Mouse (Mus musculus): ENCODE measurements at regions not wholly inside any gene's neighbourhood (a gene's known extent, or its start where the extent isn't known, plus 50 kb on each side); places are given as distances from the start of the nearest gene placed in this dataset.

DNA sequence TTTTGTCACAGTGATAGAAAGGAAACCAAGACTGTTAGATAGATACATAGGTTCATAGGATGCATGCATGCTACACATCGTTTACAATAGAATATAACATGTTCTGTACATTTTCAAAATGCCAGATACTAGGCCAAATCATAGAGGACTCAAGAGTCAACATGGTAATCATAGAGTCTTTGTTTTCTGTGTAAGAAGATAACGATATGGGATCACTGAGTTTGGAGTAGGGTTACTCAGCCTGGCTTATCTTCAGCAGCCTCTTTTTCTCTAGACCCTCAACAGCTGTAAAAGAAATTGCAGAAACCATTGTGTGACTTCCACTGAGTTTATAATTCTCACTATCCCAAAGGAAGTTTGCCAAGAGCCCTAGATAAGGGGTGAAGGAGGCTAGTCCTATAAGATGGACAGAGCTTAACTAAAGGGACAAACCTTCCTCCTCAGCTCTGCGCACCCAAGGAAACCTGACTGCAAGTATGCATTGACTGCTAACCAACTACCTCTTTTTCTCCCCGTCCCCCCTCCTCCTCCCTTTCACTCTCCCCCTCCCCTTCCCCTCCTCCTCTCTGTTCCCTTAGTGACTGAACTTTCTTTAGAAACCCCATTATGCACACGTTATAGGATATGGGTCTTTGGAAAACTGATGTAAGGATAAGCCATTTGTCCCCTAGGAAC lies 160.8 kb downstream of the Stard3nl start:
- no peak for TF ChIP-seq CTCF (IDR thresholded peaks at IDR 0.05; ENCODE audit: control insufficient read depth, insufficient read depth, low read length)
- no peak for TF ChIP-seq POLR2A (IDR thresholded peaks at IDR 0.05; ENCODE audit: borderline replicate concordance, control insufficient read depth, low read depth, low read length)

All from bone marrow, adult 2 months (tissue).